Mouse (Mus musculus) intestine, embryonic 15.5 days (tissue): ENCODE results near the gene Macf1. TPM values are rescaled to one million over a fixed set of nuclear protein-coding genes. Genes with fewer than 3 reads are reported as not detected.

Experiments used
- ATAC-seq: fragments of 200-750 bp; cut with Nextera tagmentation; 2 replicates; pipeline ENCODE4 v1.8.0; 2017; ENCODE audit warnings: moderate TSS enrichment, moderate library complexity
- H3K27ac ChIP-seq: fragments of 300-500 bp; sonication (generic); 2 replicates; pipeline ENCODE4 v1.5.1; 2015; ENCODE audit warnings: mild to moderate bottlenecking, inconsistent platforms
- H3K27me3 ChIP-seq: fragments of 300-500 bp; sonication (generic); replicated peaks from 2 replicates; pipeline ENCODE4 v1.6.1; 2015; ENCODE audit warnings: inconsistent platforms
- H3K36me3 ChIP-seq: fragments of 300-500 bp; sonication (generic); 2 replicates; pipeline ENCODE4 v1.6.1; 2015; ENCODE audit warnings: inconsistent platforms
- H3K4me1 ChIP-seq: fragments of 300-500 bp; sonication (generic); replicated peaks from 2 replicates; pipeline ENCODE4 v1.6.1; 2015; ENCODE audit warnings: inconsistent platforms
- H3K4me2 ChIP-seq: fragments of 300-500 bp; sonication (generic); replicated peaks from 2 replicates; pipeline ENCODE4 v1.6.1; 2015; ENCODE audit warnings: mild to moderate bottlenecking, inconsistent platforms
- H3K4me3 ChIP-seq: fragments of 300-500 bp; sonication (generic); replicated peaks from 2 replicates; pipeline ENCODE4 v1.5.1; 2015; ENCODE audit warnings: inconsistent platforms
- H3K9ac ChIP-seq: fragments of 300-500 bp; sonication (generic); 2 replicates; pipeline ENCODE4 v1.6.1; 2015; ENCODE audit warnings: inconsistent platforms
- H3K9me3 ChIP-seq: fragments of 300-500 bp; sonication (generic); 2 replicates; pipeline ENCODE4 v1.6.1; 2016; ENCODE audit warnings: inconsistent platforms
- WGBS: fragments of 180-500 bp; shearing (Covaris S2); methylation state at CpG from one replicate; pipeline ENCODE4 v1.1.7; 2015; 5-methylcytosine and 5-hydroxymethylcytosine counted together
- polyA plus RNA-seq: library from polyadenylated mRNA; unstranded; fragments of >200 nt; fragmentation: Nextera tagmentation; extraction: Ambion mirVana; gene quantifications from 2 replicates; pipeline ENCODE4 v1.2.1, GENCODE M21; 2015

Macf1 gene
- polyA plus RNA-seq, 1 experiment from 2014 or later = 28.0 TPM

- Histone ChIP-seq H3K4me3 (no peak overlapping the region), H3K9me3 (no peaks in the 10 kb centered on the region), H3K4me2 (no peak overlapping the region), H3K9ac (no peak overlapping the region), H3K4me1 (peaks cover 18% of the 10 kb centered on the region), H3K27ac (no peak overlapping the region), H3K36me3 (no peaks in the 10 kb centered on the region), H3K27me3 (no peaks in the 10 kb centered on the region)
- WGBS = 74% methylated on average over 6 of the region's 6 CpGs
- no peak for ATAC-seq
These were observed 58.7 kb downstream of the Macf1 start for GRCm38 (mm10) chr4:123625332-123626072.

- H3K4me1 ChIP-seq = peaks cover 18% of the 10 kb centered on the region
- no peak for ATAC-seq
- WGBS = 13% methylated on average over 5 of the region's 5 CpGs
- H3K27ac ChIP-seq = peak overlapping the region; percentile 54
- no peaks in the 10 kb centered on the region for H3K36me3 ChIP-seq
- no peak overlapping the region for H3K9ac ChIP-seq
- H3K4me3 ChIP-seq = no peak overlapping the region
- no peaks in the 10 kb centered on the region for H3K27me3 ChIP-seq
- H3K9me3 ChIP-seq = no peaks in the 10 kb centered on the region
- H3K4me2 ChIP-seq = no peak overlapping the region
These were observed 59.7 kb downstream of the Macf1 start for GRCm38 (mm10) chr4:123624438-123624837.

- H3K4me2 ChIP-seq = no peak overlapping the region
- 71% methylated on average over 5 of the region's 5 CpGs for WGBS
- no peaks in the 10 kb centered on the region for H3K27me3 ChIP-seq
- ATAC-seq = no peak
- no peak overlapping the region for H3K4me3 ChIP-seq
- H3K27ac ChIP-seq = peak overlapping the region; percentile 54; the same call in 1 of the 2 replicates
- H3K4me1 ChIP-seq = peaks cover 18% of the 10 kb centered on the region
- no peak overlapping the region for H3K9ac ChIP-seq
- H3K9me3 ChIP-seq = no peaks in the 10 kb centered on the region
- H3K36me3 ChIP-seq = no peaks in the 10 kb centered on the region
These were observed 60.4 kb downstream of the Macf1 start for GRCm38 (mm10) chr4:123623742-123624151.

GRCm38 (mm10) chr4:123621732-123622131 is 62.4 kb downstream of the Macf1 start:
- peaks cover 22% of the 10 kb centered on the region for H3K4me1 ChIP-seq
- ATAC-seq = no peak
- no peaks in the 10 kb centered on the region for H3K9me3 ChIP-seq
- H3K36me3 ChIP-seq = no peaks in the 10 kb centered on the region
- H3K27ac ChIP-seq = no peak overlapping the region
- H3K4me3 ChIP-seq = no peak overlapping the region
- H3K9ac ChIP-seq = no peak overlapping the region
- no peak overlapping the region for H3K4me2 ChIP-seq
- H3K27me3 ChIP-seq = no peaks in the 10 kb centered on the region

GRCm38 (mm10) chr4:123617727-123618389 is 66.3 kb downstream of the Macf1 start:
- H3K9me3 ChIP-seq = no peaks in the 10 kb centered on the region
- no peak overlapping the region for H3K4me3 ChIP-seq
- no peaks in the 10 kb centered on the region for H3K27me3 ChIP-seq
- no peak overlapping the region for H3K4me2 ChIP-seq
- H3K4me1 ChIP-seq = peaks cover 17% of the 10 kb centered on the region
- no peak overlapping the region for H3K9ac ChIP-seq
- no peaks in the 10 kb centered on the region for H3K36me3 ChIP-seq
- no peak for ATAC-seq
- WGBS = 66% methylated on average over 5 of the region's 5 CpGs
- H3K27ac ChIP-seq = no peak overlapping the region

GRCm38 (mm10) chr4:123616971-123617370 is 67.2 kb downstream of the Macf1 start:
- WGBS = 51% methylated on average over 4 of the region's 4 CpGs
- Histone ChIP-seq H3K4me3 (no peak overlapping the region), H3K27ac (no peak overlapping the region), H3K4me1 (peaks cover 22% of the 10 kb centered on the region), H3K36me3 (no peaks in the 10 kb centered on the region), H3K9me3 (no peaks in the 10 kb centered on the region), H3K27me3 (no peaks in the 10 kb centered on the region), H3K4me2 (no peak overlapping the region), H3K9ac (no peak overlapping the region)
- no peak for ATAC-seq

GRCm38 (mm10) chr4:123616501-123616900 is 67.7 kb downstream of the Macf1 start:
- Histone ChIP-seq H3K36me3 (no peaks in the 10 kb centered on the region), H3K4me2 (no peak overlapping the region), H3K4me1 (peaks cover 22% of the 10 kb centered on the region), H3K27me3 (no peaks in the 10 kb centered on the region), H3K4me3 (no peak overlapping the region), H3K9ac (no peak overlapping the region), H3K9me3 (no peaks in the 10 kb centered on the region), H3K27ac (no peak overlapping the region)
- ATAC-seq = no peak

- H3K4me1 ChIP-seq = peaks cover 22% of the 10 kb centered on the region
- H3K9me3 ChIP-seq = no peaks in the 10 kb centered on the region
- 51% methylated on average over 7 of the region's 7 CpGs for WGBS
- 0 out of 2 replicates have a peak overlapping the region, but pooled peaks have one; percentile 2 for H3K4me3 ChIP-seq
- H3K4me2 ChIP-seq = peak overlapping the region; percentile 41; the same call in 1 of the 2 replicates
- H3K27ac ChIP-seq = 0 out of 2 replicates have a peak overlapping the region, but pooled peaks have one; percentile 22
- H3K36me3 ChIP-seq = no peaks in the 10 kb centered on the region
- no peaks in the 10 kb centered on the region for H3K27me3 ChIP-seq
- peak; percentile 93 for ATAC-seq
- H3K9ac ChIP-seq = no peak overlapping the region
These were observed 70.7 kb downstream of the Macf1 start for GRCm38 (mm10) chr4:123613309-123613947.

- WGBS = 95% methylated on average over 1 of the region's 1 CpGs
- H3K36me3 ChIP-seq = no peaks in the 10 kb centered on the region
- H3K4me3 ChIP-seq = no peak overlapping the region
- peaks cover 18% of the 10 kb centered on the region for H3K4me1 ChIP-seq
- no peak overlapping the region for H3K9ac ChIP-seq
- H3K27me3 ChIP-seq = no peaks in the 10 kb centered on the region
- no peak overlapping the region for H3K4me2 ChIP-seq
- no peaks in the 10 kb centered on the region for H3K9me3 ChIP-seq
- no peak for ATAC-seq
- H3K27ac ChIP-seq = no peak overlapping the region
These were observed 72.2 kb downstream of the Macf1 start for GRCm38 (mm10) chr4:123611940-123612339.

- no peak overlapping the region for H3K9ac ChIP-seq
- no peak for ATAC-seq
- peaks cover 18% of the 10 kb centered on the region for H3K4me1 ChIP-seq
- 98% methylated on average over 2 of the region's 2 CpGs for WGBS
- no peak overlapping the region for H3K27ac ChIP-seq
- no peaks in the 10 kb centered on the region for H3K9me3 ChIP-seq
- no peaks in the 10 kb centered on the region for H3K36me3 ChIP-seq
- H3K4me2 ChIP-seq = no peak overlapping the region
- no peaks in the 10 kb centered on the region for H3K27me3 ChIP-seq
- no peak overlapping the region for H3K4me3 ChIP-seq
These were observed 72.9 kb downstream of the Macf1 start for GRCm38 (mm10) chr4:123611241-123611640.

- Histone ChIP-seq H3K4me2 (no peak overlapping the region), H3K27me3 (no peaks in the 10 kb centered on the region), H3K4me1 (no peaks in the 10 kb centered on the region), H3K9ac (no peak overlapping the region), H3K27ac (no peak overlapping the region), H3K4me3 (no peak overlapping the region), H3K36me3 (no peaks in the 10 kb centered on the region), H3K9me3 (no peaks in the 10 kb centered on the region)
- no peak for ATAC-seq
- 91% methylated on average over 1 of the region's 1 CpGs for WGBS
These were observed 77.0 kb downstream of the Macf1 start for GRCm38 (mm10) chr4:123607174-123607573.

GRCm38 (mm10) chr4:123605948-123606347 is 78.2 kb downstream of the Macf1 start:
- no peak overlapping the region for H3K9ac ChIP-seq
- H3K4me1 ChIP-seq = no peaks in the 10 kb centered on the region
- no peaks in the 10 kb centered on the region for H3K36me3 ChIP-seq
- H3K4me2 ChIP-seq = no peak overlapping the region
- H3K4me3 ChIP-seq = no peak overlapping the region
- H3K27ac ChIP-seq = no peak overlapping the region
- H3K9me3 ChIP-seq = no peaks in the 10 kb centered on the region
- no peak for ATAC-seq
- no peaks in the 10 kb centered on the region for H3K27me3 ChIP-seq
- WGBS = 49% methylated on average over 5 of the region's 5 CpGs
